Mouse (Mus musculus): ENCODE measurements around the gene Dgkd. TPM values are rescaled to one million over a fixed set of nuclear protein-coding genes. Genes with fewer than 3 reads are reported as not detected.

Dgkd gene
- polyA plus RNA-seq, 1 experiment from 2014 or later = 25.2 TPM

DNA sequence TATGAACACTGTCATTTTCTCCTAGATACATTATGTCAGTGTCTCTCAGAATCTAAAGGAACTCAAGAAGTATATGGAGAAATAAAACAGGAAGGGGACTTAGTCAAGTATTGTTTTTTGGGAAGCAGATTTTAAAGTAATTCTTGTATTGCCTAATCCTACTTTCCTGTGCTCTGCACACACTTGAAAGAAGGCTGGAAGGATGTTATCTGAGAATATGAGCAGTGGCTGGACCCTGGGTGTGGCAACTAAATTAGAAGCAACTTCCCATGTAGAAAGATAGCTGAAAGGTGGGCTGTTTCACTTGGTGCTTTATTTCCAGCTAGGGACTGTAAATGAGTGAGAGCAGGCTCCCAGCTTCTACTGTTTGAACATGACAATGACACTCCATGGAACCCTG, 20.0 kb downstream of the Dgkd start:
- H3K4me1 ChIP-seq = peaks cover 20% of the 10 kb centered on the region
- H3K36me3 ChIP-seq = no peaks in the 10 kb centered on the region
- ATAC-seq (ENCODE audit: insufficient number of reproducible peaks, low FRiP score, low TSS enrichment, low read depth) = no peak
- H3K27ac ChIP-seq = no peak overlapping the region
- no peaks in the 10 kb centered on the region for H3K27me3 ChIP-seq
- H3K9me3 ChIP-seq = no peaks in the 10 kb centered on the region
- H3K4me2 ChIP-seq = no peak overlapping the region
- H3K4me3 ChIP-seq = no peak overlapping the region
- H3K9ac ChIP-seq = no peak overlapping the region

DNA sequence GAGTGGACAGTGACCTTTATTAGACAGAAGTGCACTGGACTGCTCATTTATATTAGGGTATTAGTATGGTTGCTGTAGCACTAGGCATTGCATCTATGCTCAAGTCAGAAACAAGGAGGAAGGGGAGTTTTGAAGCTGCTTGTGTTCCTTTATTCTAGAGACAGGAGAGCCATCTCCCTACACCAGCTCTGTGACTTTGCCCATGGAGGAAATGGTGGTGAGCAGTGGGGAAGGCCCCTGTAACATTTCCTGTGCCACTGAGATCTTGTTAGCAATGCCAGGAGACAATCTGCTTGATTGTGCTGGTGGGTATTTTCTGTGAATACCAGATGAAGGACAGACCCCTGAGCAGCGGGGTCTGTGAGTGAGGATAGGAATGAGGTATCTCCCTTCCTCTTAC, 23.0 kb downstream of the Dgkd start:
- H3K4me2 ChIP-seq = no peak overlapping the region
- H3K4me3 ChIP-seq = no peak overlapping the region
- no peaks in the 10 kb centered on the region for H3K27me3 ChIP-seq
- peaks cover 41% of the 10 kb centered on the region for H3K4me1 ChIP-seq
- H3K9me3 ChIP-seq = no peaks in the 10 kb centered on the region
- no peak overlapping the region for H3K9ac ChIP-seq
- no peak overlapping the region for H3K27ac ChIP-seq
- WGBS = 84% methylated on average over 1 of the region's 1 CpGs
- ATAC-seq (ENCODE audit: insufficient number of reproducible peaks, low FRiP score, low TSS enrichment, low read depth) = no peak
- no peaks in the 10 kb centered on the region for H3K36me3 ChIP-seq

DNA sequence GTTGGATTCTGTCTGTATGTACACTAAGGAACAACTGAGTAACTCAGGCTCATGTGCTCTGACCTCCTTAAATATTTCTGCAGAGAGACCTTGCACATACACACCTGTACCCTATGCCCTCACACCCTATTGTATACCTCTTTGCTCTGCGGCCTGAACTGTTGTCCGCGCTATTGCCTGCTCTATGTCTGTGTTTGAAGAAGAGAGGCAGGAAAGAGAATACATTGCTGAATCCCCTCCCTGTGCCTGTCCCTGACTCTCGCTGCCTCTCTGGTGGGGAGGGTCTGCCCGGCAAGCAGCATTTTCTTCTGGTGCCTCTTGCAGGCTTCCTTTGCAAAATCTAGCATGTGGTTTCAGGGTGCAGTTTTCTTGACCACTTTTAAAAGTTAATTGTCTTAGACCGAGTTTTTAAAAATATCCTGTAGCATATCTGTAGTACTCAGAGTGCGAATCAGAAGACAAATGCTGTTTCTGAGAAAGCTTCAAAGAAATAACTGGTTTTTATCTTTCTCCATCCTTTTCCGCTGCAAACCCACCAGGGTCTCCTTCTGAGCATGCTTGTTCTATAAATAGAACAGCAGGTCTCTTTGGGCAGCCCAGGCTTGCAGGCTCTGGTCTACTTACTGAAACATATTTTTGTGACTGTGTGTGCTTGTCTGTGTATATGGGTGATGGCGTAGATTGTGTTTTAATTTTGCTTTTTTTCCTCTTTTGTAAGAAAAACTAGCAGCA, 24.6 kb downstream of the Dgkd start:
- Histone ChIP-seq H3K9ac (no peak overlapping the region), H3K27ac (peak overlapping the region; percentile 54; the same call in 1 of the 2 replicates), H3K4me2 (no peak overlapping the region), H3K4me1 (peaks cover 33% of the 10 kb centered on the region), H3K9me3 (no peaks in the 10 kb centered on the region), H3K4me3 (no peak overlapping the region), H3K27me3 (no peaks in the 10 kb centered on the region), H3K36me3 (0 out of 2 replicates have a peak, but pooled peaks cover 5% of the 10 kb centered on the region)
- ATAC-seq (ENCODE audit: insufficient number of reproducible peaks, low FRiP score, low TSS enrichment, low read depth) = no peak
- 62% methylated on average over 9 of the region's 9 CpGs for WGBS

DNA sequence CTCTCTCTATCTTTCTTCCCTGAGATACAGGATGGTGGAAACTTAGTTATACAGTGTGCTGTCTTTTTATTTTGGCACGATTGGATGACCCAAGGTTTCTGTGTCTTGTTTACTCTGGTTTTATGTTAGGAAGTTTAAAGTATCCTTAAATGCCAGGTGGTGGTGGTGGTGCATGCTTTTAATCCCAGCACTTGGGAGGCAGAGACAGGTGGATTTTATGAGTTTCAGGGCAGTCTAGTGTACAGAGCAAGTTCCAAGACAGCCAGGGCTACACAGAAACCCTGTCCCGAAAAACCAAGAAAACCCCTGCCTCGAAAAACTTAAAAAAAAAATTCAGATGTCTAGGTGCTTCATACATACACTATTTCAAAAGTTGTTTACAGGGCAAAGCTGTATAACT, 25.9 kb downstream of the Dgkd start:
- no peaks in the 10 kb centered on the region for H3K27me3 ChIP-seq
- H3K4me1 ChIP-seq = peaks cover 33% of the 10 kb centered on the region
- H3K27ac ChIP-seq = peak overlapping the region; percentile 18; the same call in 1 of the 2 replicates
- no peak for ATAC-seq (ENCODE audit: insufficient number of reproducible peaks, low FRiP score, low TSS enrichment, low read depth)
- no peak overlapping the region for H3K4me2 ChIP-seq
- H3K9ac ChIP-seq = no peak overlapping the region
- H3K36me3 ChIP-seq = 0 out of 2 replicates have a peak, but pooled peaks cover 5% of the 10 kb centered on the region
- no peak overlapping the region for H3K4me3 ChIP-seq
- 86% methylated on average over 3 of the region's 3 CpGs for WGBS
- H3K9me3 ChIP-seq = no peaks in the 10 kb centered on the region

DNA sequence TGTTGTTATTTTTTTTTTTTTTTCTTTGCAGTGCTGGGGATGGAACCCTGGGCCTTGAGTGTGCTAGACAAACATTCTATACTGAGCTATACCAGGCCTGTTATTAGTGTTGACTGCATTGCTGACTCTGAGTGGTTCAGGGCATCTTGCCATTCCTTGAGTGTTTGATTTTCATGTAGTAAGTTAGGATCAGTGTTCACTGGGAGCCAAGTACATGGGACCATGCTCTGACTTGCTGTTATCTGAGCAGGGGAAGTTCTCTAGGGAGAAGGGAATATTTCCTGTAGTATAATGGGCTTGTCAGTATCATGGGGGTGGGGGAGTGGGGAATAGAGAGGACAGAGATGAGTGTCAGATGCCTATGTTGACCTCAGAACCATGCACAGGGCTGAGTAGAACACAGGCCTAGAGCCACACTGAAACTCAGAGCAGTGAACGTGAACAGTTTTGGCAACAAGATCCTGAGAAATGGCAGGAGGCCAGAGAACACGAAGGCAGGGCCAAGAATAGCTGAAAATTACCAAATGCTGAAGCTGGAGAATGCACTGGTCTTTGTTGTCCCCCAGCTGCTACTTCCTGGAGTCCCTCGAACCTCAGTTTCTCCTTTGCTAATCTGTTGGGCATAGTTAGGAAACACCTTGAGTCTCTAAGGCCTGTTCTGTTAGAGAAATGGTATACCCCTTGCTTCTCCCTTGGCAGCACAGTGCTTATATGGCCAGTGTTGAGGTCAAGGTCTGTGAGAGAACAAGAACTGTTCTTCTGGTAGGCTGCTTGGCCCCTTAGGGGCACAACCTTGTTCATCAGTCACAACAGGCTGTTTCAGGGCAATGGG, 26.6 kb downstream of the Dgkd start:
- H3K9ac ChIP-seq = no peak overlapping the region
- H3K4me2 ChIP-seq = peak overlapping the region; percentile 7; the same call in 1 of the 2 replicates
- ATAC-seq (ENCODE audit: insufficient number of reproducible peaks, low FRiP score, low TSS enrichment, low read depth) = peak; percentile 72; the same call in 1 of the 2 replicates
- WGBS = 14% methylated on average over 3 of the region's 3 CpGs
- peaks cover 10% of the 10 kb centered on the region; the same call in 1 of the 2 replicates for H3K36me3 ChIP-seq
- H3K4me3 ChIP-seq = no peak overlapping the region
- peaks cover 33% of the 10 kb centered on the region for H3K4me1 ChIP-seq
- peak overlapping the region; percentile 75 for H3K27ac ChIP-seq
- H3K27me3 ChIP-seq = no peaks in the 10 kb centered on the region
- H3K9me3 ChIP-seq = no peaks in the 10 kb centered on the region

DNA sequence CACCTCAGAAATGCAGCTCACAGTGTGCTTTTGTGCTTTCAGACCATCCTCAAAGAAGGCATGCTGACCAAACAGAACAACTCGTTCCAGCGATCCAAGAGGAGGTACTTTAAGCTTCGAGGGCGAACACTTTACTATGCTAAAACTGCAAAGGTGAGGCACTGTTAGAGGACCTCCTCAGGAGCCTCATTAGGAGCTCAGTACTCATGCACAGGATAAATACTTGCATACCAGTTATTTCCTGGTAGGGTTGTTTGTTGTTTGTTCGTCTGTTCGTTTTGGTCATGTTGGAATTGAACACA, 27.2 kb downstream of the Dgkd start:
- no peak overlapping the region for H3K4me2 ChIP-seq
- no peak overlapping the region for H3K4me3 ChIP-seq
- peak overlapping the region; percentile 75 for H3K27ac ChIP-seq
- no peak overlapping the region for H3K9ac ChIP-seq
- WGBS = 80% methylated on average over 6 of the region's 6 CpGs
- no peaks in the 10 kb centered on the region for H3K9me3 ChIP-seq
- no peaks in the 10 kb centered on the region for H3K27me3 ChIP-seq
- ATAC-seq (ENCODE audit: insufficient number of reproducible peaks, low FRiP score, low TSS enrichment, low read depth) = no peak
- H3K36me3 ChIP-seq = peaks cover 10% of the 10 kb centered on the region; the same call in 1 of the 2 replicates
- H3K4me1 ChIP-seq = peaks cover 33% of the 10 kb centered on the region

DNA sequence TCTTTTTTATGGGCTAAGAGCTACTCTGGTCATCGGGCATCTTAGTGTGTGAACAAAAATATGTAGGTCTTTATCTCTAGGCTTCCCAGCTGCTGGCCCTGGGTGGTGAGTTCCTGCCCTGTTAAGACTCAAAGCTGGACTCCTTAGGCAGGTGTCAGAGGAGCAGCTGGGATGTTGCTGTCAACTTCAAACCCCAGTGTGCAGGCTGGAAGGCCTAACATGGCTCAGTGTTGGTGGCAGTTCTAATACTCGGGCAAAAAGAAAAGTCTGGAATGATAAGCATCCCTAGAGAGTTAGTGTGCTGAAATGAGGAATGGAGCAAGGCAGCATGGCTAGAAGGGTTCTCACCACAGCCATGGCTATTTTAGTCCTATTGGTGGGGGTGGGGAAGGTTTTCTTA, 27.8 kb downstream of the Dgkd start:
- H3K4me2 ChIP-seq = no peak overlapping the region
- no peak overlapping the region for H3K4me3 ChIP-seq
- H3K4me1 ChIP-seq = peaks cover 33% of the 10 kb centered on the region
- ATAC-seq (ENCODE audit: insufficient number of reproducible peaks, low FRiP score, low TSS enrichment, low read depth) = no peak
- H3K9ac ChIP-seq = no peak overlapping the region
- no peaks in the 10 kb centered on the region for H3K27me3 ChIP-seq
- WGBS = 48% methylated on average over 2 of the region's 2 CpGs
- no peak overlapping the region for H3K27ac ChIP-seq
- H3K9me3 ChIP-seq = no peaks in the 10 kb centered on the region
- peaks cover 10% of the 10 kb centered on the region; the same call in 1 of the 2 replicates for H3K36me3 ChIP-seq

DNA sequence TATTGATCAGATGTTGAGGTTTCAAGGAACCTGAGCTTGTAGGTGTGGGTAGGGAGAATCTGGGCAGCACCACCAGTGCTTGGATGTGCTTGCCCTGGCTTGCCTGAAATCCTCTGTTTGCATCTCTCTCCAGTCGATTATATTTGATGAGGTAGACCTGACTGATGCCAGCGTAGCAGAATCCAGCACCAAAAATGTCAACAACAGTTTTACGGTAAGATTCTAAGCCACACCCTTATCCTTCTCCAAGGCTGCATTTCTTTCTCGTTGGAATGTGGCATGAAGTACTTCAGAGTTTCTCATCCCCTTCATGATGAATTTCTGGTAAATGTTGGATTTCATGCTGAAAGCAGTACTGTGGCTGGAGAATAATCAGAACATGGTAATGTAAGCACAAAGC, 28.6 kb downstream of the Dgkd start:
- H3K27me3 ChIP-seq = no peaks in the 10 kb centered on the region
- no peaks in the 10 kb centered on the region for H3K9me3 ChIP-seq
- peaks cover 33% of the 10 kb centered on the region for H3K4me1 ChIP-seq
- WGBS = 52% methylated on average over 4 of the region's 4 CpGs
- H3K9ac ChIP-seq = no peak overlapping the region
- no peak overlapping the region for H3K4me2 ChIP-seq
- no peak for ATAC-seq (ENCODE audit: insufficient number of reproducible peaks, low FRiP score, low TSS enrichment, low read depth)
- H3K27ac ChIP-seq = no peak overlapping the region
- peaks cover 10% of the 10 kb centered on the region; the same call in 1 of the 2 replicates for H3K36me3 ChIP-seq
- no peak overlapping the region for H3K4me3 ChIP-seq

DNA sequence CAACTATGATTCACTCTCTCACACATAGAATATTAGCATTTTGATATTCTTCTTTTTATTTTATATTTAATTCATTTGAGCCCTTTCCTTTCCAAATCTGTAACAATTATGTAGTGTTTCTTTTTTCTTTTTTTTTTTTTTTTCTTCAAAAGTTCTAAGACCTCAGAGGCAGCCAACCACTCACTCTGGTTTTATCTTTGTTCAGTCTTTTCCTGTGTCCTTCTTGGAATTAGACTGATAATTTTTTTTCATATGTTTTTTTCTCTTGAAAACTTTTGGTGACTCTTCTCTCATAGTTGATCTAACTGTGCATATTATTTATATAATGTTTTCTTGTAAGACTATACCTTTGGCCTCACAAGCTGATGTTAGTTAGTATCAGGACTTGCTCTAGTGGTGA, 29.5 kb downstream of the Dgkd start:
- Histone ChIP-seq H3K9me3 (no peaks in the 10 kb centered on the region), H3K27me3 (no peaks in the 10 kb centered on the region), H3K27ac (no peak overlapping the region), H3K4me2 (no peak overlapping the region), H3K36me3 (peaks cover 12% of the 10 kb centered on the region; the same call in 1 of the 2 replicates), H3K9ac (no peak overlapping the region), H3K4me1 (peaks cover 28% of the 10 kb centered on the region), H3K4me3 (no peak overlapping the region)
- no peak for ATAC-seq (ENCODE audit: insufficient number of reproducible peaks, low FRiP score, low TSS enrichment, low read depth)

DNA sequence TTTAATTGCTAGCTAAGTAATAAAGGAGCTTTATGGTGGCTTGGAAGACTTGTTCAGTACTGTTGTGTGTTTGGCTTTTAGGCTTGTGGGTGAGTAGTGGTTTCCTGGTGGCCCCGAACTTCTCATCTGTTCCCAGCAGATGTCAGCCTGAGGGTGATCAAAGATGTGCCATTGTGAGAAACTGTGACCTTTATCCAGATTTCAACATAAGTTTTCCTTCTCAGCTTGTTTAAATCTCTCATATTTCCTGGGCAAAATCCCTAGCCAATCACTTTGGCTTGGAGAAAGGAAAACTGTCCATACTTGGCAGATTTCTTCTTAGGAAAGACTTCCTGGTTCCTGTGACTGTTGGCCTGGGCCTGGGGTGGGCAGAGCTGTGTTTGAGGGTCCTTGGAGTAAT, 37.9 kb downstream of the Dgkd start:
- Histone ChIP-seq H3K9me3 (no peaks in the 10 kb centered on the region), H3K36me3 (peaks cover 7% of the 10 kb centered on the region; the same call in 1 of the 2 replicates), H3K4me1 (peaks cover 2% of the 10 kb centered on the region; the same call in 1 of the 2 replicates), H3K27ac (no peak overlapping the region), H3K4me2 (no peak overlapping the region), H3K9ac (no peak overlapping the region), H3K4me3 (no peak overlapping the region), H3K27me3 (no peaks in the 10 kb centered on the region)
- WGBS = 46% methylated on average over 1 of the region's 1 CpGs
- ATAC-seq (ENCODE audit: insufficient number of reproducible peaks, low FRiP score, low TSS enrichment, low read depth) = no peak

DNA sequence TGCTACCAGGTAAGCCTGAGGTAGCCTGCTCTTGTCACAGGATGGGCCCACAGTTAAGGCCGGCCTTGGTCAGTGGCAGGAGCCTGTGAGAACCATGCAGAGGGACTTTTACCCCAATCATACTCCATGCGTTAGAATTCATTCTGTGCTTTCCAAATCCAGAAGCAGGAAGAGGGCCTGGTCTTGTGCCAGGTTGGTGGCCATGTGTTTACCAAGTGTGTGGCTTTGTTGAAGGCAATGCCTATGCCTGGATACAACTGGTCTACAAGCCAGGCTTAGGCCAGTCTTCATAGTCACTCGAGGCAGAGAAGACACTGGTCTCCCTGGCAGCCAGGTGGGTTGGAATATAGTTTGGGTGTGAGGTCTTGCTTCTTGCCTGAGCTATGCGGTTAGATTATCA, 38.5 kb downstream of the Dgkd start:
- H3K4me3 ChIP-seq = no peak overlapping the region
- peaks cover 2% of the 10 kb centered on the region; the same call in 1 of the 2 replicates for H3K4me1 ChIP-seq
- H3K9ac ChIP-seq = no peak overlapping the region
- no peak overlapping the region for H3K4me2 ChIP-seq
- no peak for ATAC-seq (ENCODE audit: insufficient number of reproducible peaks, low FRiP score, low TSS enrichment, low read depth)
- no peaks in the 10 kb centered on the region for H3K9me3 ChIP-seq
- WGBS = 86% methylated on average over 4 of the region's 4 CpGs
- H3K27me3 ChIP-seq = no peaks in the 10 kb centered on the region
- no peak overlapping the region for H3K27ac ChIP-seq
- H3K36me3 ChIP-seq = peaks cover 7% of the 10 kb centered on the region; the same call in 1 of the 2 replicates

DNA sequence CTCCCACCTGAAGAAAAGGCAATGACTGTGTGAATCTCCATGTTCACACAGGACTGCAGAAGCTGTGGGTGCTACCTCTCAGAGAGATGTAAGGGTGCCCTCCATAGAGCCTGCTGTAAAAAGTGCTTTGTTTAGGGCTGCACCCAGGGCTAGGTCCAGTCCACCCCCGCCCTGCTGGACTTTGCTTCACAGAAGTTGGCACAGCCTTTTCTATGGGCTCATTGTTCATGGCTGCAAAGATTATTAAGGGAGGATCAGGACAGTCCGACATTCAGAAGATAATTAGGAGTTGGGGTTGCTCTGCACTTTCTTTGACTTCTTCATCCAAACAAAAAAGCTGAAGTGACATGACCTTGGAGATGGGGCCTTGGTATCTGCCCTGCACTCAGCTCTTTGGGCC, 39.4 kb downstream of the Dgkd start:
- Histone ChIP-seq H3K9me3 (no peaks in the 10 kb centered on the region), H3K4me2 (no peak overlapping the region), H3K9ac (no peak overlapping the region), H3K27ac (no peak overlapping the region), H3K36me3 (peaks cover 4% of the 10 kb centered on the region; the same call in 1 of the 2 replicates), H3K27me3 (no peaks in the 10 kb centered on the region), H3K4me1 (peaks cover 2% of the 10 kb centered on the region; the same call in 1 of the 2 replicates), H3K4me3 (no peak overlapping the region)
- no peak for ATAC-seq (ENCODE audit: insufficient number of reproducible peaks, low FRiP score, low TSS enrichment, low read depth)
- 88% methylated on average over 2 of the region's 2 CpGs for WGBS
